Mouse (Mus musculus) gastrocnemius, adult 18-20 months (tissue): Measurements from ENCODE around the gene Hadh. TPM values are rescaled to one million over a fixed set of nuclear protein-coding genes. Genes with fewer than 3 reads are reported as not detected.

Experiments used
- total RNA-seq, 2 experiments: library from RNA; stranded (reverse); gene quantifications; 2 replicates each; pipeline ENCODE4 v1.2.3; 2021

Gene Hadh
- total RNA-seq, 2 experiments from 2014 or later: 157 to 189 TPM

Other genes with a start within 250 kb of the Hadh start
- under 1 TPM in 1 of 2 experiments, not detected in 1; 0.07 TPM for gene Lef1, start 161.6 kb downstream of the Hadh start, total RNA-seq
- 10 to 100 TPM; 14.8 to 16.5 TPM for gene Cyp2u1, start 31.1 kb upstream of the Hadh start, total RNA-seq
- 1 to 10 TPM; 1.9 TPM for gene Sgms2, start 219.3 kb upstream of the Hadh start, total RNA-seq